Mouse (Mus musculus): ENCODE measurements around the gene Ifng.

DNA sequence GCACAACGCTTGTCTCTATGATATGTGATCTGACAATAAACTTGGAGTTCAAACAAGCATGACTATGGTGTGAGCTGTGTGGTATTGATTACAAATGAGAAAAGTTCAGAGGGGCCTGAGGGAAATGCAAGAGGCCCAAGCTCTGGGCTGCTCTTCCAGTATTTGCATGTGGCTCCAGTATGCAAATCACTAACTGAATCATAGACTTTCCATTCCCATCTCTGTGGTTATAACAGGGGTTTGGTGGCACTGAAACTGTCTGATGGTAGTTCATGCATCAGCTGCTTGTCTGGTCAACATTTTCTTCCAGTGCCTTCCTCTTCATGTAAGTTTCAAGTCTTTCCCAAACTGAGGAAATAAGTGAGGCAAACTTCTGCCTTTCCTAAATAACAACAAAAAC, 54.5 kb downstream of the Ifng start:
- no peak for TF ChIP-seq CTCF (IDR thresholded peaks at IDR 0.05; ENCODE audit: low read depth, low read length)
- no peak for TF ChIP-seq POLR2A (IDR thresholded peaks at IDR 0.05; ENCODE audit: extremely low read depth, insufficient read depth, low read length)
